Mouse (Mus musculus) midbrain, embryonic 14.5 days (tissue): ENCODE measurements at regions not wholly inside any gene's neighbourhood (a gene's known extent, or its start where the extent isn't known, plus 50 kb on each side); places are given as distances from the start of the nearest gene placed in this dataset.

Source experiments
- ATAC-seq: fragments of 200-750 bp; cut with Nextera tagmentation; 2 replicates; pipeline ENCODE4 v1.8.0; 2017; ENCODE audit warnings: moderate number of reproducible peaks, moderate library complexity; ENCODE audit not compliant: low FRiP score, low TSS enrichment
- DNase-seq: peaks from one replicate; pipeline ENCODE4 v3.0.0-alpha.2; 2015
- H3K27ac ChIP-seq: fragments of 300-500 bp; sonication (generic); replicated peaks from 2 replicates; pipeline ENCODE4 v1.5.1; 2014; ENCODE audit warnings: mild to moderate bottlenecking, low read depth, low read length, moderate library complexity
- H3K27me3 ChIP-seq: fragments of 300-500 bp; sonication (generic); 2 replicates; pipeline ENCODE4 v1.6.1; 2014; ENCODE audit warnings: low read length, control low read depth, mixed read lengths; ENCODE audit not compliant: control insufficient read depth, insufficient read depth
- H3K36me3 ChIP-seq: fragments of 300-500 bp; sonication (generic); 2 replicates; pipeline ENCODE4 v1.6.1; 2014; ENCODE audit warnings: low read length, control low read depth; ENCODE audit not compliant: control insufficient read depth, insufficient read depth
- H3K4me1 ChIP-seq: fragments of 300-500 bp; sonication (generic); 2 replicates; pipeline ENCODE4 v1.6.1; 2014; ENCODE audit warnings: mild to moderate bottlenecking, antibody characterized with exemption, low read length, control low read depth; ENCODE audit not compliant: control insufficient read depth, insufficient read depth
- H3K4me2 ChIP-seq: fragments of 300-500 bp; sonication (generic); 2 replicates; pipeline ENCODE4 v1.6.1; 2014; ENCODE audit warnings: mild to moderate bottlenecking, low read length, moderate library complexity
- H3K4me3 ChIP-seq: fragments of 300-500 bp; sonication (generic); replicated peaks from 2 replicates; pipeline ENCODE4 v1.5.1; 2014; ENCODE audit warnings: low read depth, low read length
- H3K9ac ChIP-seq: fragments of 300-500 bp; sonication (generic); replicated peaks from 2 replicates; pipeline ENCODE4 v1.6.1; 2014; ENCODE audit warnings: mild to moderate bottlenecking, low read length, moderate library complexity
- H3K9me3 ChIP-seq: fragments of 300-500 bp; sonication (generic); 2 replicates; pipeline ENCODE4 v1.6.1; 2016; ENCODE audit warnings: low read length, control low read depth, mixed read lengths; ENCODE audit not compliant: control insufficient read depth
- WGBS: fragments of 180-500 bp; shearing (Covaris S2); extraction: QIAGEN DNeasy Blood & Tissue Kit; methylation state at CpG from one replicate; pipeline ENCODE4 v1.1.7; 2014; 5-methylcytosine and 5-hydroxymethylcytosine counted together

DNA sequence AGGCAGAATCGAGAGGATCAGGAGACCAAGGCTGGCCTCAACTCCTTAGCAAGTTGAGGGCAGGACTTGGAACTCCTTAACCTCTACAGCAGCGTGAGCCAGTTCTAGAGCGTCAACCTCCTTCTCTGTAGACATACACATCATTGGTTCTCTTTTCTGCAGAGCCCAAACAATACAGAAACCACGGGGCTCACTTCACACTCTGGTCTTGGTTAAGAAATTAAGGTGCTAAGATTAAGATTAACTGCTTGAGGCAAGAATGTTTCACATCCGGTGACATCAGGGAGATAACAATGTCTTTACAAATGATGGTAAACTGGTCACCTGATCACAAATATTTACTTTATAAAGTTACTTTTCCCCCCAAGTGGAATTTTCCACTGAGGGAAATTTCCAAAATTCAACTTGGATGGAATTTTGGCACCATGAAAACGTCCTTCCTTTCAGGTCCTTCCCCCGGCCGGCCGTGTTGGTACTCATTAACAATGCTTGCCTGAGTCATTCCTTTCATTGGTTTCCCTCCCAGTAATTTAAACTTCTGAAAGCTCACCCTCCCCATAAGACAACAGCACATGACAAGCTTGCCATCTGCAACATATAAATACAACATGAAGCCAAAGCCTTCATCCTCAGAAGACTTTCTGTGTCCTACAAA lies 77.3 kb upstream of the Kdm7a start:
- ATAC-seq (no peak), DNase-seq (no peak)
- no peak overlapping the region for H3K9ac ChIP-seq
- H3K4me2 ChIP-seq = no peak overlapping the region
- no peaks in the 10 kb centered on the region for H3K36me3 ChIP-seq
- H3K27me3 ChIP-seq = no peaks in the 10 kb centered on the region
- H3K27ac ChIP-seq = no peak overlapping the region
- no peak overlapping the region for H3K4me3 ChIP-seq
- H3K9me3 ChIP-seq = no peaks in the 10 kb centered on the region
- WGBS = 88% methylated on average over 9 of the region's 9 CpGs
- no peaks in the 10 kb centered on the region for H3K4me1 ChIP-seq

DNA sequence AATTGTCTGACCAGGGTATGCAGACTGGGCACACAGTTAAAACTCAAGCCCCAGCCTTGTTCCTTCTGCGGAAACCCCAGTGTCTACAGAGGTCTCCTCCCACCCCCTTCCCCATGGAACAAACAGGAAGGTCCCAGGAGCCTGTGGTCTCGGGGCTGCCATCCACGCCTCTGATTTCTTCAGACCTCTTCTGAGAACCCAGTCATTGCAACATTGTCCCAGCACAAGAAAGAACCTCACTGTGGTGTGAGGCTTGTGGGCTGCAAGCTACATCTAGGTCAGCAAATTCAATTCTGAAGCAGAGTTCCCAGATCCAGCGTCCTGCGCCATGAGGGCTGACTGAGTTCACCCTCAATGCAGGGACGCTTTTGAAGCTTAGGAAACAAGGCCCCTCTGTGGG lies 71.7 kb upstream of the Kdm7a start:
- Histone ChIP-seq H3K4me2 (no peak overlapping the region), H3K27me3 (no peaks in the 10 kb centered on the region), H3K9me3 (no peaks in the 10 kb centered on the region), H3K36me3 (no peaks in the 10 kb centered on the region), H3K4me1 (no peaks in the 10 kb centered on the region), H3K9ac (no peak overlapping the region), H3K4me3 (no peak overlapping the region), H3K27ac (no peak overlapping the region)
- DNase-seq (no peak), ATAC-seq (no peak)
- 90% methylated on average over 6 of the region's 6 CpGs for WGBS

DNA sequence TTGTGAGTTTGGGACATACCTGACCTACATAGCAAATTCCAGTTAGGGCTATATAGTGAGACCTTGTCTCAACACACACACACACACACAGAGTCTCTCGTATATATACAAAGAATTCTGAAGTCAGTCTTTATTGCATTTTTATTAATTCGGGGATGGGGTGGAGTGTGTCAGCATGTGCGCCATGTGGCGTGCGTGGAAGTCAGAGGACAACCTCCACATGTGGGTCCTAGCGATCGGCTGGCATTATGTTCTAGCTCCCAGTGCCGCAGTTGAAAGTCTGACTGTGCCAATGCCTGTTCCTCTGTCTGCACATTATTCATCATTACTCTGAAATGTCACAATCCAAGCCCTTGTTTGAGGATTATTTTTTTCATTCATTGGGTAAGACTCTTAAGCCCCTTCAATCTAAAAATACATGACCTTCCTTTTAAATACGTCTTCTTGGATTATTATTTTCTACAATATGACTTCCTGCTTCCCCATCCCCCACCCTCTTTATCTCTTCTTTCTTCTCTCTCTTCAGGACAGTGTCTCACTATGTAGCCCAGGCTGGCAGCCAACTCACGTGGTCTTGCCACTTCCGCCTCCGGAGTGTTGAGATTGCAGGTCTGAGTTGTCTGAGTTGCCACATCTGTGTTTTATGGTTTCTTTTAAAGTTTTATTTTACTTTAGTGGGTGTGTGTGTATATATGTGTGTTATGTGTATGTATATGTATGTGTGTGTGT lies 68.3 kb upstream of the Kdm7a start:
- H3K27me3 ChIP-seq = no peaks in the 10 kb centered on the region
- H3K27ac ChIP-seq = no peak overlapping the region
- DNase-seq (no peak), ATAC-seq (no peak)
- H3K4me3 ChIP-seq = no peak overlapping the region
- H3K9ac ChIP-seq = no peak overlapping the region
- WGBS = 88% methylated on average over 12 of the region's 12 CpGs
- no peaks in the 10 kb centered on the region for H3K36me3 ChIP-seq
- no peaks in the 10 kb centered on the region for H3K4me1 ChIP-seq
- H3K4me2 ChIP-seq = no peak overlapping the region
- no peaks in the 10 kb centered on the region for H3K9me3 ChIP-seq

DNA sequence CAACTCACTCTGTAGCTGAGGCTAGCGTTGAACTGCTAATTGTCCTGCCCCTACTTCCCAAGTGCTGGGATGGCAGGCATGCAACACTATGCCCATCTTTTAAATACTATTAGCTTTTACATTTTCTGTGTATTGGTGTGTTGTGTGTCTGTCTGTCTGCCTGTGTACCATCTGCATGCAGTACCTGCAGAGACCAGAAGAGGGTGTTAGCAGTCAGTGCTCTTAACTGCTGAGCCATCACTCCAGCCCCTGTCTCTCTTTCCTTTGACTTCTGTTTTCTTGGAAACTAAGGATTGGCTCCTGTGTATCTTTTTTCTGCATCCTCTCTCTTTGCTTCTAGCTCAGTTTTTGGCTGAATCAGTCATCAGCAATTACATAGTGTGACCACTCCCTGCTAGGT lies 66.8 kb upstream of the Kdm7a start:
- WGBS = 97% methylated on average over 1 of the region's 1 CpGs
- Histone ChIP-seq H3K9me3 (no peaks in the 10 kb centered on the region), H3K4me1 (no peaks in the 10 kb centered on the region), H3K4me3 (no peak overlapping the region), H3K27ac (no peak overlapping the region), H3K4me2 (no peak overlapping the region), H3K36me3 (no peaks in the 10 kb centered on the region), H3K9ac (no peak overlapping the region), H3K27me3 (no peaks in the 10 kb centered on the region)
- no peak for DNase-seq
- no peak for ATAC-seq

DNA sequence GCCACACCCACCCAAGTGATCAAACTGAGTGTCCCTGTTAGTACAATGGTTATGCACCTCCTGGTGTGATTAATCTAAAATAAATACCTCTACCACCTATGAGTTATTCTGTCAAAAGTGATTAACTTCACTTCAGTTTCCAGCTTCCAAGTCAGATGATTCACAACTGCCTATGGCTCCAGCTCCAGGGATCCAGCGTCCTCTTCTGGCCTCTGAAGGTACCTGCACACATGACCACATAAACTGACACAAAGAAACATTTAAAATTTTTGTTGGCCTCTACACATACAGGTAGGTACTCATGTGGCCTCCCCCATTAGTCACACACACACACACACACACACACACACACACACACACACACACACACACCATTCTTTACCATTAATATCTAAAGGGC lies 63.9 kb upstream of the Kdm7a start:
- no peak overlapping the region for H3K9ac ChIP-seq
- no peak overlapping the region for H3K4me2 ChIP-seq
- no peaks in the 10 kb centered on the region for H3K4me1 ChIP-seq
- ATAC-seq (no peak), DNase-seq (no peak)
- H3K4me3 ChIP-seq = no peak overlapping the region
- no peaks in the 10 kb centered on the region for H3K27me3 ChIP-seq
- H3K27ac ChIP-seq = no peak overlapping the region
- 81% methylated on average over 1 of the region's 1 CpGs for WGBS
- H3K9me3 ChIP-seq = no peaks in the 10 kb centered on the region
- no peaks in the 10 kb centered on the region for H3K36me3 ChIP-seq

DNA sequence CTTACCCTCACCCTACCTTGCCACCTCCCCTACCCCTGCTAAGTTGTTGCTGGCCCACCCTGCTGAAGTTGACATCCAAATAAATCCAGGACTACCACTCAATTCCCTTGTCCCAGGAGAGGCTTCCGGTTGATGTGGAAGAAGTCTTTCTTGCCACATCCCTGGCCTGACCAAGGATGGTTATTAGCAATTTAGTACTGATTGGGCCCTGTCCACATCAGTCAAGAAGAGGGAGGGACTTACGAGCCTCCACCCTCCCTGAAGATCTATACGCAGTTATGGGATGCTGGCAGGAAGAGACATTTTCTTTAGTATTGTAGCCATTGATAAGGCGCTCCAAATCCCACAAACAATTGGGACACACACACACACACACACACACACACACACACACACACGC lies 63.1 kb upstream of the Kdm7a start:
- Histone ChIP-seq H3K4me2 (no peak overlapping the region), H3K27me3 (no peaks in the 10 kb centered on the region), H3K36me3 (no peaks in the 10 kb centered on the region), H3K27ac (no peak overlapping the region), H3K4me1 (no peaks in the 10 kb centered on the region), H3K9me3 (no peaks in the 10 kb centered on the region), H3K9ac (no peak overlapping the region), H3K4me3 (no peak overlapping the region)
- ATAC-seq = no peak
- 65% methylated on average over 5 of the region's 5 CpGs for WGBS
- DNase-seq = no peak

DNA sequence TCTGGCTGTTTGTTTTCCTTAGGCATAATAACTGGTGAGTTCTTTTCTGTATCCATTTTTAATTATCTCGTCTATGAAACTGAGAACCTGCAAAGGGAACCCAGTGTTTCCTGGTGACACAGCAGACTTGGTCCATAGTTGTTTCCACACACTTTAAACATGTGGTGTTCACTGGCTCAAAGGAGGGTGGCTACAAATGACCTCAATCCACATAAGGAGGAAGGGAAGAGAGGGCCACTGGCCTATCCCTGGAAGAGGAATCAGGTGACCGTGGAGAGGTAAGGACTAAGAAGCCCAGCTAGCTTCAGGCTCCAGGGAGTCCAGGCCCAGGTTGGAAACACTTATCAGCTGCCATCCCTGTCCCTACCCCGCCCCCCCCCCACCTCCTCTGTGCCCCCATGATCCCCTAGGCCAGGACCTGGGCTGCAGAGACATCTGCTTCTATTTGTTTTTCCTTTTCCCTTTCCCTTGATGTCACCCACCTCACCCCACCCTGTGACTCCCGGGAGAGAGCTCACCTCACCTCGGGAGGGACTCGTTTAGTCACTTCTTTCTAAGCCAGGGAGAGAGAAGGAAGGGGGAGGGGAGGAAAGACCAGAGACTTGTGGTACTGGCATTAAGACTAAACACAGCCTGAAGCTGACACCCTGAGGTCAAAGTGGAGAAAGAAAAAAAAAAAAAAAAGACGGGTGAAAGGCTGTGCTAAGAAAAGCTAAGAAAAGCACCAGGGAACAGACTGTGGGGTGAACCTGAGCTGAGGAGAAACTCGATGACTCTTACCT lies 62.2 kb upstream of the Kdm7a start:
- H3K36me3 ChIP-seq = no peaks in the 10 kb centered on the region
- no peak overlapping the region for H3K27ac ChIP-seq
- H3K4me2 ChIP-seq = no peak overlapping the region
- H3K27me3 ChIP-seq = no peaks in the 10 kb centered on the region
- no peak for DNase-seq
- H3K4me1 ChIP-seq = no peaks in the 10 kb centered on the region
- H3K9ac ChIP-seq = no peak overlapping the region
- ATAC-seq = no peak
- no peak overlapping the region for H3K4me3 ChIP-seq
- no peaks in the 10 kb centered on the region for H3K9me3 ChIP-seq
- 30% methylated on average over 8 of the region's 8 CpGs for WGBS

DNA sequence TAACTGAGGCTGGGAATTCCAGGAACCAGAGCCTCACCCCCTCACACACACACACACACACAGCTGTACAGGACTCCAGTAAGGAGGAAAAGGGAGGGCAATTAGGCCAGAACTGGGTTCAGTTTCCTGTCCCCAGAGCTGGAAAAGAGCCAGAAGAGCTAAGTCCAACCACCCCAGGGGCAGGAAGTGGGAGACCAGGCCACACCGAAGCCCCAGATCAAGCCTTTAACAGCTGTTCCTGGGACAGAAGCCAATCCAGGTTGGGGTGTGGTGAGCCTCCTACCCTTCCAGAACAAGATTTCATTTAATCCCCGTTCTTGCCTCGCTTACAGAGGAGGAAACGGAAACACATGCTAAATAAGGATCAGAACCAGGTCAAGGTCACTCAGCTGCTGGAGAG lies 58.1 kb upstream of the Kdm7a start:
- Histone ChIP-seq H3K27me3 (no peaks in the 10 kb centered on the region), H3K4me3 (no peak overlapping the region), H3K9me3 (no peaks in the 10 kb centered on the region), H3K27ac (no peak overlapping the region), H3K9ac (no peak overlapping the region), H3K4me1 (no peaks in the 10 kb centered on the region), H3K4me2 (no peak overlapping the region), H3K36me3 (no peaks in the 10 kb centered on the region)
- 89% methylated on average over 4 of the region's 4 CpGs for WGBS
- DNase-seq (no peak), ATAC-seq (no peak)
